Mouse (Mus musculus) spleen, adult 2 months (tissue): ENCODE measurements around the gene Tcte2. TPM values are rescaled to one million over a fixed set of nuclear protein-coding genes. Genes with fewer than 3 reads are reported as not detected.

Source experiments
- DNase-seq, 2 experiments: peaks; one replicate each; pipeline versions ENCODE4 v3.0.0 to v3.0.0-alpha.2; 2012 to 2021; ENCODE audit warnings: low spot score in 2 of 2, low read depth in 1 of 2
- H3K27ac ChIP-seq: fragments of 200-500 bp; 2 replicates; pipeline ENCODE4 v1.5.1; 2012; ENCODE audit warnings: low read length, inconsistent platforms; ENCODE audit not compliant: insufficient read depth
- H3K27me3 ChIP-seq: fragments of 200-500 bp; 2 replicates; pipeline ENCODE4 v1.6.1; 2012; ENCODE audit warnings: mild to moderate bottlenecking, moderate library complexity, low read length, inconsistent platforms; ENCODE audit not compliant: control insufficient read depth, insufficient read depth
- H3K36me3 ChIP-seq: fragments of 200-500 bp; 2 replicates; pipeline ENCODE4 v1.6.1; 2012; ENCODE audit warnings: mild to moderate bottlenecking, low read length, inconsistent platforms; ENCODE audit not compliant: control insufficient read depth, insufficient read depth
- H3K4me1 ChIP-seq: fragments of 200-500 bp; 2 replicates; pipeline ENCODE4 v1.6.1; 2011; ENCODE audit warnings: inconsistent platforms; ENCODE audit not compliant: control insufficient read depth, insufficient read depth, insufficient read length
- H3K4me3 ChIP-seq: fragments of 200-500 bp; 2 replicates; pipeline ENCODE4 v1.5.1; 2011; ENCODE audit warnings: mild to moderate bottlenecking, inconsistent platforms; ENCODE audit not compliant: insufficient read depth, insufficient read length; ENCODE audit errors: extremely low read depth
- CTCF ChIP-seq: fragments of 200-500 bp; IDR thresholded peaks from 2 replicates; pipeline ENCODE4 v1.5.1; 2011; ENCODE audit warnings: mild to moderate bottlenecking, inconsistent platforms; ENCODE audit not compliant: insufficient read depth, insufficient read length, insufficient replicate concordance; ENCODE audit errors: extremely low read depth
- POLR2A ChIP-seq: fragments of 200-500 bp; IDR thresholded peaks from 2 replicates; pipeline ENCODE4 v1.6.1; 2011; ENCODE audit warnings: low read depth, low read length, inconsistent platforms
- WGBS: fragments of 180-500 bp; shearing (Covaris S2); methylation state at CpG from one replicate; pipeline ENCODE4 v1.1.7; 2018; 5-methylcytosine and 5-hydroxymethylcytosine counted together
- polyA plus RNA-seq: library from polyadenylated mRNA; depleted of rRNA; stranded (reverse); fragments of >200 nt; gene quantifications from 2 replicates; pipeline ENCODE4 v1.2.3, GENCODE M21; 2012

The Tcte2 gene
- polyA plus RNA-seq, 1 experiment = 0.36 TPM

GRCm38 (mm10) chr17:13735057-13735456 is 26.6 kb downstream of the Tcte2 start:
- Histone ChIP-seq H3K4me3 (no peak overlapping the region), H3K27me3 (no peaks in the 10 kb centered on the region), H3K27ac (no peak overlapping the region), H3K4me1 (no peaks in the 10 kb centered on the region), H3K36me3 (no peaks in the 10 kb centered on the region)
- 85% methylated on average over 5 of the region's 5 CpGs for WGBS
- no peak for DNase-seq
- TF ChIP-seq CTCF = no peak
- no peak for TF ChIP-seq POLR2A

GRCm38 (mm10) chr17:13733971-13734370 is 27.7 kb downstream of the Tcte2 start:
- Histone ChIP-seq H3K4me1 (no peaks in the 10 kb centered on the region), H3K27me3 (no peaks in the 10 kb centered on the region), H3K27ac (no peak overlapping the region), H3K4me3 (no peak overlapping the region), H3K36me3 (no peaks in the 10 kb centered on the region)
- no peak for DNase-seq
- WGBS = 88% methylated on average over 5 of the region's 5 CpGs
- no peak for TF ChIP-seq CTCF
- TF ChIP-seq POLR2A = no peak

GRCm38 (mm10) chr17:13732685-13733084 is 28.9 kb downstream of the Tcte2 start:
- Histone ChIP-seq H3K4me1 (no peaks in the 10 kb centered on the region), H3K27me3 (no peaks in the 10 kb centered on the region), H3K27ac (no peak overlapping the region), H3K4me3 (no peak overlapping the region), H3K36me3 (no peaks in the 10 kb centered on the region)
- WGBS = 86% methylated on average over 8 of the region's 8 CpGs
- no peak for TF ChIP-seq CTCF
- TF ChIP-seq POLR2A = no peak
- no peak for DNase-seq

- H3K27ac ChIP-seq = no peak overlapping the region
- TF ChIP-seq POLR2A (no peak), CTCF (no peak)
- 10% methylated on average over 4 of the region's 4 CpGs for WGBS
Observed at GRCm38 (mm10) chr17:13731727-13732112, 29.9 kb downstream of the Tcte2 start.

GRCm38 (mm10) chr17:13730980-13731726 is 30.5 kb downstream of the Tcte2 start:
- no peak for DNase-seq
- Histone ChIP-seq H3K36me3 (no peaks in the 10 kb centered on the region), H3K4me1 (no peaks in the 10 kb centered on the region), H3K27me3 (no peaks in the 10 kb centered on the region), H3K4me3 (no peak overlapping the region), H3K27ac (no peak overlapping the region)
- TF ChIP-seq POLR2A = no peak
- no peak for TF ChIP-seq CTCF
- WGBS = 85% methylated on average over 6 of the region's 6 CpGs

More at GRCm38 (mm10) chr17:13731727-13732112, 29.9 kb downstream of the Tcte2 start:
- DNase-seq = no peak
- Histone ChIP-seq H3K36me3 (no peaks in the 10 kb centered on the region), H3K4me1 (no peaks in the 10 kb centered on the region), H3K4me3 (no peak overlapping the region), H3K27me3 (no peaks in the 10 kb centered on the region)

- Histone ChIP-seq H3K4me1 (no peaks in the 10 kb centered on the region), H3K4me3 (no peak overlapping the region), H3K36me3 (no peaks in the 10 kb centered on the region), H3K27me3 (no peaks in the 10 kb centered on the region), H3K27ac (no peak overlapping the region)
- TF ChIP-seq POLR2A (no peak), CTCF (no peak)
- no peak for DNase-seq
- 83% methylated on average over 8 of the region's 8 CpGs for WGBS
Observed at GRCm38 (mm10) chr17:13726832-13727355, 34.7 kb downstream of the Tcte2 start.

- no peaks in the 10 kb centered on the region for H3K36me3 ChIP-seq
- H3K4me1 ChIP-seq = no peaks in the 10 kb centered on the region
- 32% methylated on average over 4 of the region's 4 CpGs for WGBS
- no peak for DNase-seq
- no peak for TF ChIP-seq CTCF
- no peak for TF ChIP-seq POLR2A
- H3K4me3 ChIP-seq = no peak overlapping the region
- H3K27ac ChIP-seq = no peak overlapping the region
- H3K27me3 ChIP-seq = no peaks in the 10 kb centered on the region
Observed at GRCm38 (mm10) chr17:13725004-13725550, 36.5 kb downstream of the Tcte2 start.
